Mouse (Mus musculus) c-Kit-positive CD71-positive TER-119-negative erythroid progenitor cells, embryonic 14.5 days (primary cell): ENCODE results near the gene Supt6.
"Not testable (repeated sequence)": the region's sequence is repeated elsewhere in the genome, so short reads cannot be mapped to it uniquely, and the experiment has no call there.

Experiments used
- DNase-seq: peaks from one replicate; pipeline ENCODE4 v3.0.0-alpha.2; 2013; ENCODE audit warnings: low read depth

The Supt6 gene

GRCm38 (mm10) chr11:78245627-78246317 is at the start of gene Supt6, which contains the start of gene Sdf2:
TSS of gene Supt6 (minus strand) at chr11:78245987.
TSS of gene Sdf2 (plus strand) at chr11:78245746.
- DNase-seq = peak; percentile 95

GRCm38 (mm10) chr11:78294585-78294984 is 48.8 kb upstream of the Supt6 start:
- no peak for DNase-seq

GRCm38 (mm10) chr11:78290654-78291053 is 44.9 kb upstream of the Supt6 start, which contains the start of gene BC030499:
TSS of gene BC030499 (plus strand) at chr11:78290841.
- DNase-seq = no peak

- no peak for DNase-seq
Measured at GRCm38 (mm10) chr11:78289146-78289763, 43.5 kb upstream of the Supt6 start.

GRCm38 (mm10) chr11:78279586-78279985 is 33.8 kb upstream of the Supt6 start:
- no peak for DNase-seq

GRCm38 (mm10) chr11:78278853-78279252 is 33.1 kb upstream of the Supt6 start:
- DNase-seq = no peak

- not testable (repeated sequence) for DNase-seq
Measured at GRCm38 (mm10) chr11:78276169-78276568, 30.4 kb upstream of the Supt6 start.

GRCm38 (mm10) chr11:78275596-78275995 is 29.8 kb upstream of the Supt6 start:
- DNase-seq = no peak

GRCm38 (mm10) chr11:78271986-78272385 is 26.2 kb upstream of the Supt6 start:
- no peak for DNase-seq

- DNase-seq = no peak
Measured at GRCm38 (mm10) chr11:78265571-78265970, 19.8 kb upstream of the Supt6 start.

GRCm38 (mm10) chr11:78262550-78262949 is 16.8 kb upstream of the Supt6 start:
- DNase-seq = peak; percentile 62

GRCm38 (mm10) chr11:78261380-78262352 is 15.9 kb upstream of the Supt6 start, which contains the start of gene 2610507B11Rik:
TSS of gene 2610507B11Rik (plus strand) at chr11:78261752.
- DNase-seq = peak; percentile 79

GRCm38 (mm10) chr11:78260489-78261258 is 14.9 kb upstream of the Supt6 start:
- no peak for DNase-seq

GRCm38 (mm10) chr11:78256618-78257017 is 10.8 kb upstream of the Supt6 start:
- no peak for DNase-seq

GRCm38 (mm10) chr11:78247727-78248140 is 1.9 kb upstream of the Supt6 start:
- DNase-seq = peak; percentile 58

- DNase-seq = no peak
Measured at GRCm38 (mm10) chr11:78247012-78247348, 1.2 kb upstream of the Supt6 start.

GRCm38 (mm10) chr11:78246318-78247011 is 678 bp upstream of the Supt6 start:
- no peak for DNase-seq

GRCm38 (mm10) chr11:78245261-78245626 is 543 bp downstream of the Supt6 start:
- DNase-seq = no peak

- DNase-seq = no peak
Measured at GRCm38 (mm10) chr11:78240193-78240857, 5.5 kb downstream of the Supt6 start.

GRCm38 (mm10) chr11:78231518-78231917 is 14.3 kb downstream of the Supt6 start:
- no peak for DNase-seq
